Mouse (Mus musculus) megakaryocyte, embryonic 14.5 days (primary cell): ENCODE data around the gene Cdca3.

ENCODE experiments used
- FLI1 ChIP-seq: IDR thresholded peaks from 2 replicates; pipeline ENCODE4 v1.6.1; 2012; ENCODE audit warnings: low read length, inconsistent platforms, mixed read lengths
- GATA1 ChIP-seq: IDR thresholded peaks from 3 replicates; pipeline ENCODE4 v1.6.1; 2012; ENCODE audit warnings: mixed read lengths, low read length, inconsistent platforms, borderline replicate concordance

DNA sequence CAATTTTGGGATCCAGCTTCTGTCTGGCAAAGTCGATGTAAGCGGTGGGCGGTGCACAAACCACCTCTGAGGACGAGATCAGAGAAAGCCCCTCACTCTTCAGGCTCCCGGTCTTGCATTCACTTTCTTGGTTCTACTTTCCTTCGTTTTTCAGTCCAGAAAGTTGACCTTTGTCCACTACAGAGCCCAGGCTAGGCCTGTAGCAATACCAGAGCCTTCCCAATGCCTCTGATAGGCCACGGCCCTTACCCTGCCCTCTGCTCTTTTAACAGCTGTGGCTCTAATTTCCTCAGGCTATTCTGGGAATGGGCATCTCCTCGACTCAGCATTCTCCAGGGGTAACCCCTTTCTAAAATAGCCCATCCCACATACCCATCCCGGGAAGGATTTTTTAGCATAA, 16.5 kb upstream of the Cdca3 start:
- TF ChIP-seq GATA1 (no peak), FLI1 (no peak)
